In genomic region chr7:30634621-30635020, GRCm38 (mm10) we compare ENCODE assay signal across 8 mouse cellular contexts. TPM values are rescaled to one million over a fixed set of nuclear protein-coding genes. Genes with fewer than 3 reads are reported as not detected.
DNase-seq lines count a peak whose midpoint lies in the region; ATAC-seq and TF ChIP-seq lines count a peak whose summit lies in the region.

No protein-coding gene starts in this region.

- H3K9me3 ChIP-seq in kidney, embryonic 15.5 days (replicated peaks), result no peaks in the 10 kb centered on the region

- H3K27ac ChIP-seq in bone marrow, adult 2 months (ENCODE audit: control insufficient read depth, insufficient read depth, low read depth, low read length, poor library complexity), result no peak overlapping the region
- no peak overlapping the region for H3K27ac ChIP-seq in kidney, embryonic 15.5 days
- no peak overlapping the region for H3K27ac ChIP-seq in spleen, adult 2 months (ENCODE audit: insufficient read depth, low read length)

- DNase-seq in ovary, postnatal 14 days (ENCODE audit: low spot score), result peak; percentile 31
- DNase-seq in ovary, adult 18-20 months (ENCODE audit: low spot score), result no peak
- peak; percentile 30 for DNase-seq in gastrocnemius, postnatal 14 days
- DNase-seq in lung, postnatal 25 days (ENCODE audit: low spot score), result peak; percentile 23
- peak in 1 of 2 experiments; percentile 38 for DNase-seq in spleen, adult 2 months (ENCODE audit: low read depth in 1 of 2, low spot score in 2 of 2)
- DNase-seq in cerebellum, adult 9-10 months, result no peak

- TF ChIP-seq POLR2A in bone marrow, adult 2 months (IDR thresholded peaks at IDR 0.05; ENCODE audit: borderline replicate concordance, control insufficient read depth, low read depth, low read length), result no peak
- TF ChIP-seq POLR2A in spleen, adult 2 months (IDR thresholded peaks at IDR 0.05; ENCODE audit: low read depth, low read length), result no peak

- H3K27me3 ChIP-seq in kidney, embryonic 15.5 days, result peaks cover 69% of the 10 kb centered on the region
- peaks cover 15% of the 10 kb centered on the region for H3K27me3 ChIP-seq in spleen, adult 2 months (ENCODE audit: control insufficient read depth, insufficient read depth, low read length)

- peak; percentile 73 for ATAC-seq in kidney, embryonic 15.5 days (replicated peaks; ENCODE audit: low FRiP score)

- H3K4me2 ChIP-seq in kidney, embryonic 15.5 days, result peak overlapping the region; percentile 56

- peak; percentile 66 for TF ChIP-seq CTCF in bone marrow, adult 2 months (IDR thresholded peaks at IDR 0.05; ENCODE audit: control insufficient read depth, insufficient read depth, low read length)
- peak; percentile 29; the same call in 1 of the 2 replicates for TF ChIP-seq CTCF in spleen, adult 2 months (IDR thresholded peaks at IDR 0.05; ENCODE audit: extremely low read depth, insufficient read depth, insufficient read length, insufficient replicate concordance)

- no peak overlapping the region for H3K9ac ChIP-seq in kidney, embryonic 15.5 days

- H3K36me3 ChIP-seq in kidney, embryonic 15.5 days, result no peaks in the 10 kb centered on the region
- no peaks in the 10 kb centered on the region for H3K36me3 ChIP-seq in spleen, adult 2 months (ENCODE audit: control insufficient read depth, insufficient read depth, low read length)

- H3K4me1 ChIP-seq in bone marrow, adult 2 months (ENCODE audit: control insufficient read depth, insufficient read depth, low read length), result no peaks in the 10 kb centered on the region; the same call in 1 of the 2 replicates
- H3K4me1 ChIP-seq in kidney, embryonic 15.5 days, result peaks cover 30% of the 10 kb centered on the region
- H3K4me1 ChIP-seq in spleen, adult 2 months (ENCODE audit: control insufficient read depth, insufficient read depth, insufficient read length), result no peaks in the 10 kb centered on the region

- WGBS in bone marrow, adult 2 months, result 3% methylated on average over 20 of the region's 20 CpGs
- WGBS in kidney, embryonic 15.5 days, result under 1% methylated on average over 20 of the region's 20 CpGs
- WGBS in spleen, adult 2 months, result 3% methylated on average over 20 of the region's 20 CpGs

- intact Hi-C loops in gastrocnemius, postnatal 14 days (cut with DNase I; ENCODE audit: low total_unique reads), result no loop called here

- H3K4me3 ChIP-seq in bone marrow, adult 2 months (replicated peaks; ENCODE audit: control insufficient read depth, low read depth, low read length), result no peak overlapping the region
- H3K4me3 ChIP-seq in kidney, embryonic 15.5 days (replicated peaks), result peak overlapping the region; percentile 26
- H3K4me3 ChIP-seq in spleen, adult 2 months (ENCODE audit: extremely low read depth, insufficient read depth, insufficient read length), result no peak overlapping the region

RNA-seq across cellular contexts. Expression of gene Etv2, which starts 1.0 kb away (rescaled TPM):
- not detected in 2 replicates for polyA plus RNA-seq in bone marrow, adult 2 months (2011; ENCODE audit: insufficient read depth, insufficient read length, low replicate concordance, missing spikeins)
- not detected for total RNA-seq in gastrocnemius, postnatal 14 days (2021)
- polyA plus RNA-seq in kidney, embryonic 15.5 days (2015; fragmentation: Nextera tagmentation; extraction: Ambion mirVana), result not detected in 2 replicates
- not detected in 2 replicates for polyA plus RNA-seq in spleen, adult 2 months (2012; rRNA removed)

RNA-seq across cellular contexts. Expression of gene Cox6b1, which starts 8.7 kb away (rescaled TPM):
- polyA plus RNA-seq in bone marrow, adult 2 months (2011; ENCODE audit: insufficient read depth, insufficient read length, low replicate concordance, missing spikeins), result 443 and 613 TPM in 2 replicates
- 1,000 to 10,000 TPM; 1,322 to 1,882 TPM for total RNA-seq in gastrocnemius, postnatal 14 days (2021)
- polyA plus RNA-seq in kidney, embryonic 15.5 days (2015; fragmentation: Nextera tagmentation; extraction: Ambion mirVana), result 1,049 and 1,131 TPM in 2 replicates
- polyA plus RNA-seq in spleen, adult 2 months (2012; rRNA removed), result 116 and 120 TPM in 2 replicates

RNA-seq across cellular contexts. Expression of gene Rbm42, which starts 15.5 kb away (rescaled TPM):
- 24.9 and 25.2 TPM in 2 replicates for polyA plus RNA-seq in bone marrow, adult 2 months (2011; ENCODE audit: insufficient read depth, insufficient read length, low replicate concordance, missing spikeins)
- 10 to 100 TPM; 35.4 to 37.3 TPM for total RNA-seq in gastrocnemius, postnatal 14 days (2021)
- 118 and 119 TPM in 2 replicates for polyA plus RNA-seq in kidney, embryonic 15.5 days (2015; fragmentation: Nextera tagmentation; extraction: Ambion mirVana)
- 56.5 and 74.5 TPM in 2 replicates for polyA plus RNA-seq in spleen, adult 2 months (2012; rRNA removed)

RNA-seq across cellular contexts. Expression of gene Upk1a, which starts 22.0 kb away (rescaled TPM):
- polyA plus RNA-seq in bone marrow, adult 2 months (2011; ENCODE audit: insufficient read depth, insufficient read length, low replicate concordance, missing spikeins), result 1.4 TPM in 1 of 2 replicates, not detected in the other
- under 1 TPM; 0.14 to 0.16 TPM for total RNA-seq in gastrocnemius, postnatal 14 days (2021)
- polyA plus RNA-seq in kidney, embryonic 15.5 days (2015; fragmentation: Nextera tagmentation; extraction: Ambion mirVana), result 3.6 and 5.3 TPM in 2 replicates
- polyA plus RNA-seq in spleen, adult 2 months (2012; rRNA removed), result 0.88 and 1.2 TPM in 2 replicates

RNA-seq across cellular contexts. Expression of gene Haus5, which starts 30.2 kb away (rescaled TPM):
- polyA plus RNA-seq in bone marrow, adult 2 months (2011; ENCODE audit: insufficient read depth, insufficient read length, low replicate concordance, missing spikeins), result 19.5 and 32.1 TPM in 2 replicates
- 1 to 10 TPM; 2.8 to 2.9 TPM for total RNA-seq in gastrocnemius, postnatal 14 days (2021)
- 58.0 and 61.1 TPM in 2 replicates for polyA plus RNA-seq in kidney, embryonic 15.5 days (2015; fragmentation: Nextera tagmentation; extraction: Ambion mirVana)
- polyA plus RNA-seq in spleen, adult 2 months (2012; rRNA removed), result 13.3 and 18.5 TPM in 2 replicates

Comparison
In these comparisons a context has a peak if more than half of its experiments do, and no peak if none do; other contexts are left out.
1. DNase-seq: peak in ovary, postnatal 14 days (single experiment), gastrocnemius, postnatal 14 days (single experiment) and lung, postnatal 25 days (single experiment); none in ovary, adult 18-20 months (single experiment) and cerebellum, adult 9-10 months (single experiment).